In genomic region chr4:88208676-88209075, GRCm38 (mm10) we compare ENCODE assay signal across 16 mouse cellular contexts.
"Had no signal": no experiment of that assay in that cellular context is flagged by ENCODE, and none has a peak within 500 bp of the region (broad histone marks: within the 10 kb centered on the region; RNA-seq: fewer than 3 reads in every experiment).

No protein-coding gene starts in this region.

- H3K36me3 ChIP-seq: limb, embryonic 10.5 days; limb, embryonic 13.5 days; liver, embryonic 12.5 days; liver, embryonic 15.5 days; lung, embryonic 15.5 days; midbrain, embryonic 10.5 days; midbrain, embryonic 15.5 days had no signal

- H3K9ac ChIP-seq: limb, embryonic 13.5 days; liver, embryonic 12.5 days; liver, embryonic 15.5 days; lung, embryonic 15.5 days; midbrain, embryonic 15.5 days had no signal

- H3K4me3 ChIP-seq: layer of hippocampus, adult 2 months; limb, embryonic 10.5 days; limb, embryonic 13.5 days; liver, embryonic 12.5 days; liver, embryonic 15.5 days; lung, embryonic 15.5 days; megakaryocyte, embryonic 14.5 days; midbrain, embryonic 10.5 days; midbrain, embryonic 15.5 days had no signal

- H3K27me3 ChIP-seq: limb, embryonic 13.5 days; liver, embryonic 12.5 days; liver, embryonic 15.5 days; lung, embryonic 15.5 days; megakaryocyte, embryonic 14.5 days; midbrain, embryonic 15.5 days had no signal

- H3K9me3 ChIP-seq: limb, embryonic 10.5 days; limb, embryonic 13.5 days; liver, embryonic 12.5 days; liver, embryonic 15.5 days; lung, embryonic 15.5 days; megakaryocyte, embryonic 14.5 days; midbrain, embryonic 10.5 days; midbrain, embryonic 15.5 days had no signal

- H3K27ac ChIP-seq: limb, embryonic 10.5 days; limb, embryonic 13.5 days; liver, embryonic 12.5 days; liver, embryonic 15.5 days; lung, embryonic 15.5 days; midbrain, embryonic 10.5 days; stomach, postnatal 0 days had no signal

- ATAC-seq: liver, embryonic 12.5 days; midbrain, embryonic 15.5 days had no signal

- H3K4me1 ChIP-seq: limb, embryonic 10.5 days; liver, embryonic 12.5 days; liver, embryonic 15.5 days; megakaryocyte, embryonic 14.5 days had no signal

- DNase-seq: kidney, adult 18-20 months; kidney, adult 9 months; liver; thymus, adult 2 months; thymus, postnatal 14 days; thymus, postnatal 4 days had no signal

- H3K4me2 ChIP-seq: limb, embryonic 13.5 days; liver, embryonic 12.5 days; liver, embryonic 15.5 days; lung, embryonic 15.5 days; midbrain, embryonic 15.5 days had no signal
